Mouse (Mus musculus): Measurements from ENCODE around the gene Cd99l2.

GRCm38 (mm10) chrX:71525593-71526299 lies 33.1 kb upstream of the Cd99l2 start:
- no peak for TF ChIP-seq POLR2A (IDR thresholded peaks at IDR 0.05; ENCODE audit: extremely low read depth, insufficient read depth, low read length)
- TF ChIP-seq CTCF (IDR thresholded peaks at IDR 0.05; ENCODE audit: extremely low read depth, insufficient read depth, low read length), result no peak

Data from cortical plate, adult 2 months (tissue).